Mouse (Mus musculus): Measurements from ENCODE around the gene Pfas.
"Not testable (repeated sequence)": the region's sequence is repeated elsewhere in the genome, so short reads cannot be mapped to it uniquely, and the experiment has no call there.

Gene Pfas

GRCm38 (mm10) chr11:69015644-69016441, 7.6 kb upstream of the Pfas start, which contains the start of gene Ctc1:
Gene Ctc1, plus strand, starts transcription at chr11:69015911.
- peak; percentile 84 for DNase-seq (ENCODE audit: low spot score)

DNA sequence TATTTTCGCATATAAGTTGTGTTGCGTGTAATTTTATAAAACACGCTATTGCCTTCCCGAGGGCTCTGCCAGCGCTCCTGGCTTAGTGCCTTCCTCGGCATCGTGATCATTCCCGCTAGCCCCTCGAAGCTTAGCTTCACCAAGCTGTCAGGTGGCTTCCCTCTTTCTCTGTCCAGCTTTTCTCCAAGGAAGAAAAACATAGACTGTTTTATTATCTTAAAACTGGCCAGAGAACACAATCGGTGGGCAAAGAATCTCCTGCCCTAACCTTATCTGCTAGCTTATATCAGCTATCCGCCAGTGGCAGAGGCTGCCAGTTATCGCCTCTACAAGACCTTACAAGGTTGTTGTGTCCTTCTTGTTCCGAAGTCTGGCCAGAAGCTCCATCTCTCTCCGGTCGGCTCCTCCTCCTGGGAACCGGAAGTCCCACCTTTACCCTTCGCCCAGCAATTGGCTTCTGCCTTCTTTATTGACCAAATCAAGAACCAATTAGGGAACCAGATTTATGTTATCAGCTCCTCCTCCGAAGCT, 3.9 kb upstream of the Pfas start:
- peak; percentile 72 for DNase-seq (ENCODE audit: low spot score)

DNA sequence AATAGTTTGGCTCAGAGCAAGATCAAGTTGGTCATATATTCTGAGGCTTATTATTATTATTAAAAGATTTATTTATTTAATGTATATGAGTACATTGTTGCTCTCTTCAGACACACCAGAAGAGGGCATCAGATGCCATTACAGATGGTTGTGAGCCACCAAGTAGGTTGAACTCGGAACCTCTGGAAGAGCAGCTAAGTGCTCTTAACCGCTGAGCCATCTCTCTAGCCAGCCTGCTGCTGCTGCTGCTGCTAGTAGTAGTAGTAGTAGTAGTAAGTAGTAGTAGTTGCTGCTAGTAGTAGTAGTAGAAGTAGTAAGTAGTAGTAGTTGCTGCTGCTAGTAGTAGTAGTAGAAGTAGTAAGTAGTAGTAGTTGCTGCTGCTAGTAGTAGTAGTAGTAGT, 3.2 kb upstream of the Pfas start:
- DNase-seq (ENCODE audit: low spot score), result not testable (repeated sequence)

- no peak for DNase-seq (ENCODE audit: low spot score)
Observed at GRCm38 (mm10) chr11:69010400-69011323, 2.4 kb upstream of the Pfas start.

DNA sequence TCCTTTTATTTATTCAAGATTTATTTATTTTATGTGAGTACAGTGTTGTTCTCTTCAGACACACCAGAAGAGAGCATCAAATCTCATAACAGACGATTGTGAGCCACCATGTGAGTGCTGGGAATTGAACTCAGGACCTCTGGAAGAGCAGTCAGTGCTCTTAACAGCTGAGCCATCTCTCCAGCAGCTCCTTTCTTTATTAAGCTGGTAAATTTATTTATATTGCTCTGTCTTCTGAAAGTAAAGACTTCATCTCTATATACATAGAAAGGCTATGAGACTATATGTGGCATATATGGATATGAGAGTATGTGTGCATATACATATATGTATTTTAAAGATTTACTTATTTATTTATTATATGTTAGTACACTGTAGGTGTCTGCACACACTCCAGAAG, 1.2 kb upstream of the Pfas start:
- DNase-seq (ENCODE audit: low spot score), result no peak

GRCm38 (mm10) chr11:69006575-69006974, 1.7 kb downstream of the Pfas start:
- not testable (repeated sequence) for DNase-seq (ENCODE audit: low spot score)

- DNase-seq (ENCODE audit: low spot score), result no peak
Observed at GRCm38 (mm10) chr11:69005193-69005592, 3.1 kb downstream of the Pfas start.

- no peak for DNase-seq (ENCODE audit: low spot score)
Observed at GRCm38 (mm10) chr11:69003592-69003991, 4.7 kb downstream of the Pfas start.

GRCm38 (mm10) chr11:69002782-69003181, 5.5 kb downstream of the Pfas start:
- not testable (repeated sequence) for DNase-seq (ENCODE audit: low spot score)

GRCm38 (mm10) chr11:68997080-68997479, 11.2 kb downstream of the Pfas start:
- no peak for DNase-seq (ENCODE audit: low spot score)

GRCm38 (mm10) chr11:68994377-68994776, 13.9 kb downstream of the Pfas start:
- DNase-seq (ENCODE audit: low spot score), result no peak

GRCm38 (mm10) chr11:68993122-68993521, 15.1 kb downstream of the Pfas start:
- no peak for DNase-seq (ENCODE audit: low spot score)

- DNase-seq (ENCODE audit: low spot score), result no peak
Observed at GRCm38 (mm10) chr11:68988341-68988740, 19.9 kb downstream of the Pfas start.

DNA sequence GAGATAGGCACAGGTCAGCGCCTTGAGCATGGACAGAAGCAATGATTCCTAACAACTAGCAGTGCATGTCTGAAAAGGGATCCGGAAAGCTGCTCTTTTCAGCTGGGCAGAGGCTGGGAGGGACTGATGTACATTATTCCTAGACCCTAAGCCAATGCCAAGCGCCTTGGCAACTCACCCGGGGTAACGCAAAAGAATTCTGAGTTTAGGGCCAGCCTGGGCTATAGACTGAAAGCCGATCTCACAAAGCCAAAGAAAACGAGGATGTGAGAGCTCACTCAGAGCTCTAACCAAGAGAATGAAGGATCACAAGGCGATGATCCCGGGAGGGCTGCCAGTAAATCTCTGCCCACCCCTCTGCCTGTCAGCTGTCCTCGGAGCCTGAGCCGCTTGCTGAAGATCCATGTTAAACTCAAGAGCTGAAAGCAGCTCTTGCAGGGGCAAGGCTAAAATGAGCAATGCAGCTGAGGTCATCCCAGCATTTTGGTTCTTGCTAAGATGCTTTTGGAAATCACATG, 20.8 kb downstream of the Pfas start:
- DNase-seq (ENCODE audit: low spot score), result no peak

GRCm38 (mm10) chr11:68982639-68983369, 25.5 kb downstream of the Pfas start:
- peak; percentile 79 for DNase-seq (ENCODE audit: low spot score)

GRCm38 (mm10) chr11:68980919-68981318, 27.3 kb downstream of the Pfas start:
- DNase-seq (ENCODE audit: low spot score), result no peak

- DNase-seq (ENCODE audit: low spot score), result no peak
Observed at GRCm38 (mm10) chr11:68979320-68979733, 28.9 kb downstream of the Pfas start.

DNA sequence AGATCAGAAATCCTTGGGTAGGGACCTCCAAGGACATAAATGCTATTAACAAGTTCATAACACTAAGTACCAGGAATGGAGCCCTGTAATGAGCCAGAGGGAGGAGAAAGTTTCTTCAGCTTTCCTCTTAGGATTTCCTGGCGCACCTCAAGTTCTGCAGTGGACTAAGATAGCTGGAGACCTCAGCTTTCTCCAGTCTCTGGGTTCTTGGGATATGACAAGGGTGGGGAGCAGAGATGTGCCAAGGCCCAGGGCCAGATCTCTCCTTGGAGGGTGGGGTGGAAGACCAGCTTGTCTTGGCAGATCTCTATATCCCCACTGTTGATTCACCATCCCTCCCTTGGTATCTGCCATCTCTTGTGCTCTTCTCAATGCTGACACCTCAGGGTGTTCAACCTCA, 32.7 kb downstream of the Pfas start:
- DNase-seq (ENCODE audit: low spot score), result no peak

DNA sequence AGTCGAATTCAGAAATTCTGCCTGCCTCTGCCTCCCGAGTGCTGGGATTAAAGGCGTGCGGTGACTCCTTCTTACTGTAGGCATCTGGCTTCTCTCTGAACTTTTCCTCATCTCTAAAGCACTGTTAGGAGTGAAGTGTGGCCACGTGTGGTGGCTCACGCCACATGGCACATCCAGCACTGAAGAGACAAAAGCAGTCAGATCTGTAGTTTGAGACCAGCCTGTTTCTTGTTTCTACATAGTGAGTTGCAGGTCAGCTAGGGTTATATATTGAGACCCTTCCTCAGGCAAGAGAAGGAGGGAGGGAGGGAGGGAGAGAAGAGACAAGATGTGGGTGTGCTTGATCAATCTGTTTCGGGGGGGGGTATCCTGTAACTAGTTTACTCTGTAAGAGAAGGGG, 33.2 kb downstream of the Pfas start, which contains the start of gene Rangrf:
Gene Rangrf, minus strand, starts transcription at position 101 of the 400 bp plus-strand sequence.
- no peak for DNase-seq (ENCODE audit: low spot score)

GRCm38 (mm10) chr11:68974059-68974450, 34.2 kb downstream of the Pfas start:
- DNase-seq (ENCODE audit: low spot score), result no peak

GRCm38 (mm10) chr11:68973250-68974058, 34.8 kb downstream of the Pfas start:
- peak; percentile 82 for DNase-seq (ENCODE audit: low spot score)

All from urinary bladder, postnatal 25 days (tissue).